Mouse (Mus musculus): ENCODE data around the gene Slc44a2. TPM values are rescaled to one million over a fixed set of nuclear protein-coding genes. Genes with fewer than 3 reads are reported as not detected.

Gene Slc44a2
- 71.0 and 76.3 TPM in 2 replicates for polyA plus RNA-seq (2014; fragmentation: Nextera tagmentation; extraction: Ambion mirVana)

DNA sequence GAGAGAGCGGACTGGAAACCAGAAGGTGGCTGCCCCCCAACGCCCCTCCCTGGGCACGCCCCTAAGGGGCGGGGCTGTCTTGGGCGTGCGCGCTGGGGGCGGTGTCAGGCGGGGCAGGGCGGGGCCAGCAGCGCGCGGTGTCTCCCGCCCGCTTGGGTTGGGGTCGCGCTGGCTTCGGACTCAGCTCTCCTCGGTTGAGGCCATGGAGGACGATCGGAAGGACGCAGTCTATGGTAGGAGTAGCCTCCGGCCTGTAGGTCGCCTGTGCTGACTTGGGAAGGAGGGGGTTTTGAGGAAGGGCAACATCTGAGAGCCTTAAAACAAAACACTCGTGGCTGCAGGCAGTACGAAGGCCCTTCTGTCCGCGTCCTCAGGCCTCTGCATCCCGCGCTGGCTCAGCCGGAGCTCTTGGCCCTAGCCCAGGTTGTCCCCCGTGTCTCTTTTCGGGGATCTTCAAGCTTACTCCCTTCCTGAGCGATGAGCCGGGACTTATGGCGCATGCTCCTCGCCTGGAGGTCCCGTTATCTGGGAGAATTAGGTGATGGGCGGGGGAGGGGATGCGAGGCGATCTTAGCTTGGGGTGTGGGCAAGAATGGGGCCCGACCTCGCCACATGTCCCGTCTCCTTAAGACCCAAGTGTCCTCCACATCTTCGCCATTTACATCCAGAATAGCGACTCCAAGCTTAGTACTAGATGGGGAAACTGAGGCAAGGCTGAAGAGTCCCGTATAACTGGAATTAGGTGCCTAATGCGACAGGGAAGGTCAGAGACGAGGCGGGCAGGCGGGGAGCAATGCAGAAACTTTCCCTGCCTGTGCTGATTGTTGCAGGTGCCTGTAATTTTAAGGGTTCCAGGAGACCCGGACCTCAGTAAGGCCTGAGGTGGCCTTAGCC is at the start of gene Slc44a2:
TSS of gene Slc44a2 (plus strand) at position 80 of the 894 bp plus-strand sequence.
- DNase-seq (ENCODE audit: low spot score) (peak; percentile 96), ATAC-seq (replicated peaks; ENCODE audit: low FRiP score) (peak; percentile 95)
- Histone ChIP-seq H3K4me1 (replicated peaks; ENCODE audit: control insufficient read depth, insufficient read depth, low read length) (peaks cover 7% of the 10 kb centered on the region; the same call in 1 of the 2 replicates), H3K36me3 (ENCODE audit: control insufficient read depth, insufficient read depth, low read length) (no peaks in the 10 kb centered on the region), H3K27me3 (ENCODE audit: control insufficient read depth, insufficient read depth, low read length) (no peaks in the 10 kb centered on the region), H3K9ac (ENCODE audit: low read length) (peak within 1 kb of the TSS; percentile 79), H3K4me3 (ENCODE audit: low read depth, low read length) (peak within 1 kb of the TSS; percentile 67), H3K4me2 (ENCODE audit: low read depth, low read length, severe bottlenecking) (peak within 1 kb of the TSS; percentile 90), H3K9me3 (ENCODE audit: control insufficient read depth, low read length) (no peaks in the 10 kb centered on the region), H3K27ac (ENCODE audit: low read depth, low read length) (no peak within 1 kb of the TSS)
- under 1% methylated on average over 52 of the region's 52 CpGs for WGBS

DNA sequence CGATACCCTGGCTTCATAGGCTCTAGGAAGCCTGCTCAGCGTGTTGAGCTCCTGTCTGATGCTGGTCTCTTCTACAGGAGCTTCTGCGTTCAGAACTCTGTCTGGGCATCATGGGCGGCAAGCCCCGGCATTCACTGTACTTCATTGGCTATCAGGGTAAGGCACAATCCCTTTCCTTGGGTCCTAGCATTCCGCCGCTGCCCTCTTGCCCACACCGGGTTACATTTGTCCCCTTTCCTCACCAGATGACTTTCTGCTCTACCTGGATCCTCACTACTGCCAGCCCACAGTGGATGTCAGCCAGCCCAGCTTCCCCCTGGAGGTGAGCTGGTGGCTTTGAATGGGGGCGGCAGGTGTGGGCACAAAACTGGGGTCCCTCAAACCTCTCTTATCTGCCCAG is 48.1 kb upstream of the Slc44a2 start:
- Histone ChIP-seq H3K27me3 (ENCODE audit: control insufficient read depth, insufficient read depth, low read length) (no peaks in the 10 kb centered on the region), H3K9me3 (ENCODE audit: control insufficient read depth, low read length) (no peaks in the 10 kb centered on the region), H3K36me3 (ENCODE audit: control insufficient read depth, insufficient read depth, low read length) (peaks cover 49% of the 10 kb centered on the region), H3K4me1 (replicated peaks; ENCODE audit: control insufficient read depth, insufficient read depth, low read length) (no peaks in the 10 kb centered on the region), H3K4me3 (ENCODE audit: low read depth, low read length) (no peak overlapping the region), H3K27ac (ENCODE audit: low read depth, low read length) (no peak overlapping the region), H3K9ac (ENCODE audit: low read length) (no peak overlapping the region), H3K4me2 (ENCODE audit: low read depth, low read length, severe bottlenecking) (no peak overlapping the region)
- ATAC-seq (replicated peaks; ENCODE audit: low FRiP score) (no peak), DNase-seq (ENCODE audit: low spot score) (no peak)
- WGBS = 92% methylated on average over 9 of the region's 9 CpGs

DNA sequence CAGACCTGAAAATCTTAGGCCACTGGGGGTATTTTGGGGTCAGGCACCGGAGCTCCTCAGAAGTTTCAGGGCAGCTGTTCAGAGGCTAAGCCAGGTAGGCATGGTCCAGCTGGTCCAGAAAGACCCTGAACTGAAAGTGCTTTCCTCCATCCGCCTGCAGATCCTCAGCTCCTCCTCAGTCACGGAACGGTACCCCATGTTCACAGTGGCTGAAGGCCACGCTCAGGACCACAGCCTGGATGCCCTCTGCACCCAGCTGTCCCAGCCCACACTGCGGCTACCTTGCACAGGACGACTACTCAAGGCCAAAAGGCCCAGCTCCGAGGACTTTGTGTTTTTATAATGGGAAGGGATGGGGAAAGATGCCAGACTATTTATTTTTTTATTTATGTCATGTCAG is 47.4 kb upstream of the Slc44a2 start:
- WGBS = 87% methylated on average over 8 of the region's 8 CpGs
- H3K36me3 ChIP-seq (ENCODE audit: control insufficient read depth, insufficient read depth, low read length) = peaks cover 49% of the 10 kb centered on the region
- H3K9ac ChIP-seq (ENCODE audit: low read length) = no peak overlapping the region
- ATAC-seq (replicated peaks; ENCODE audit: low FRiP score) (no peak), DNase-seq (ENCODE audit: low spot score) (no peak)
- no peaks in the 10 kb centered on the region for H3K4me1 ChIP-seq (replicated peaks; ENCODE audit: control insufficient read depth, insufficient read depth, low read length)
- H3K4me2 ChIP-seq (ENCODE audit: low read depth, low read length, severe bottlenecking) = no peak overlapping the region
- no peaks in the 10 kb centered on the region for H3K9me3 ChIP-seq (ENCODE audit: control insufficient read depth, low read length)
- no peak overlapping the region for H3K4me3 ChIP-seq (ENCODE audit: low read depth, low read length)
- no peaks in the 10 kb centered on the region for H3K27me3 ChIP-seq (ENCODE audit: control insufficient read depth, insufficient read depth, low read length)
- no peak overlapping the region for H3K27ac ChIP-seq (ENCODE audit: low read depth, low read length)

DNA sequence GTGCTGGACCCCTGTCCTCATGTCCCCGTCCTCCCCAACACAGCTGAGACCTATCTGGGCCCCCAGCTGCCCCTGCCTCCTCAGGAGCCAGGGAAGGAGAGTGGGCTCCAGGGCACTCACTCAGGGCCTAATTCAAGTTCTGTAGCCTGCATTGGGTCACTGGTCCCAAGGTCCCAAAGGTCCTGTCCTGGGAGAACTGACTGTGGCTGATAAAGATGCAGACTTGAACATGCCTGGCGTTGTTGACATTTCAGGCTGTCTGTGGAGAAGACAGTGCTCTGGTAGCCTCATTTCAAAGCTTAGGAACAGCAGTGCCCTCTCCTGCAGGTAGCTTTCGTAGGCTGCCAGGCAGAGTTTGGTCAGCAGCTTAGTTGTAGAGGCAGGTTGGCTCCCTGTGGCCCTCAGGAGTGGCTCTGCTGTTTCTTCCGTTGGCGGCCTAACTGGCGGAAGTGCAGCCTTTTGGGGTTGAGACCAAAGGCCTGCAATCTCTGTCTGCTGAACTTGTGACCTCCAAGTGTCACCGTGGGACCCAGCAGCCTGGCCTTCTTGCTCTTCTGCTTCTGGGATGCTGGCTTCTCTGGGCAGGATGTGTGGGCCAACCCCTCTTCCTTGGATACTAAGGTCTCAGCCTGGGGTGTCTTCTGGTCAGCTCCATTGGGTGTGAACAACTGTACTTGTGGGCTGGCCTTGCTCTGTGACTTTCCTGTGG is 46.8 kb upstream of the Slc44a2 start:
- H3K4me3 ChIP-seq (ENCODE audit: low read depth, low read length) = no peak overlapping the region
- H3K9ac ChIP-seq (ENCODE audit: low read length) = no peak overlapping the region
- H3K9me3 ChIP-seq (ENCODE audit: control insufficient read depth, low read length) = no peaks in the 10 kb centered on the region
- H3K27ac ChIP-seq (ENCODE audit: low read depth, low read length) = no peak overlapping the region
- DNase-seq (ENCODE audit: low spot score) = no peak
- no peaks in the 10 kb centered on the region for H3K27me3 ChIP-seq (ENCODE audit: control insufficient read depth, insufficient read depth, low read length)
- no peak overlapping the region for H3K4me2 ChIP-seq (ENCODE audit: low read depth, low read length, severe bottlenecking)
- no peak for ATAC-seq (replicated peaks; ENCODE audit: low FRiP score)
- no peaks in the 10 kb centered on the region for H3K4me1 ChIP-seq (replicated peaks; ENCODE audit: control insufficient read depth, insufficient read depth, low read length)
- WGBS = 85% methylated on average over 7 of the region's 7 CpGs
- peaks cover 48% of the 10 kb centered on the region for H3K36me3 ChIP-seq (ENCODE audit: control insufficient read depth, insufficient read depth, low read length)

DNA sequence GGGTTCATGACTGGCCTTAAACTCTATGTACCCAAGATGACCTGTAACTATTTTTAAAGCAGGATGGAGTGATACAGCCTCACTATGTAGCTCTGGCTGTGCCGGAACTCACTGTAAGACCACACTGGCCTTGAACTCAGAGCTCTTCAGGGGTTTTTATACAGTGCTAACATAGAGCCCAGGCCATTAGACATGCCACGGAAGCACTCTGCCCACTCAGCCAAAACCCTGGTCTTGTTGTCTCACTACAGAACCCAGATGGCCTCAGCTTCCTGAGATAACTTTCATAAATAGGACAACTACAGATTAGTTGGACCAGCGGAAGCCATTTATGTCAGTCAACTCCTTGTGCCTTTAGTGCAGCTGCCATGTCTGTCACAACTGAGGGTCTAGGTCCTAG is 46.2 kb upstream of the Slc44a2 start:
- no peak overlapping the region for H3K4me2 ChIP-seq (ENCODE audit: low read depth, low read length, severe bottlenecking)
- WGBS = 97% methylated on average over 3 of the region's 3 CpGs
- no peaks in the 10 kb centered on the region for H3K9me3 ChIP-seq (ENCODE audit: control insufficient read depth, low read length)
- no peaks in the 10 kb centered on the region for H3K27me3 ChIP-seq (ENCODE audit: control insufficient read depth, insufficient read depth, low read length)
- no peak overlapping the region for H3K27ac ChIP-seq (ENCODE audit: low read depth, low read length)
- no peak overlapping the region for H3K4me3 ChIP-seq (ENCODE audit: low read depth, low read length)
- H3K9ac ChIP-seq (ENCODE audit: low read length) = no peak overlapping the region
- H3K36me3 ChIP-seq (ENCODE audit: control insufficient read depth, insufficient read depth, low read length) = peaks cover 47% of the 10 kb centered on the region
- DNase-seq (ENCODE audit: low spot score) (no peak), ATAC-seq (replicated peaks; ENCODE audit: low FRiP score) (no peak)
- no peaks in the 10 kb centered on the region for H3K4me1 ChIP-seq (replicated peaks; ENCODE audit: control insufficient read depth, insufficient read depth, low read length)

DNA sequence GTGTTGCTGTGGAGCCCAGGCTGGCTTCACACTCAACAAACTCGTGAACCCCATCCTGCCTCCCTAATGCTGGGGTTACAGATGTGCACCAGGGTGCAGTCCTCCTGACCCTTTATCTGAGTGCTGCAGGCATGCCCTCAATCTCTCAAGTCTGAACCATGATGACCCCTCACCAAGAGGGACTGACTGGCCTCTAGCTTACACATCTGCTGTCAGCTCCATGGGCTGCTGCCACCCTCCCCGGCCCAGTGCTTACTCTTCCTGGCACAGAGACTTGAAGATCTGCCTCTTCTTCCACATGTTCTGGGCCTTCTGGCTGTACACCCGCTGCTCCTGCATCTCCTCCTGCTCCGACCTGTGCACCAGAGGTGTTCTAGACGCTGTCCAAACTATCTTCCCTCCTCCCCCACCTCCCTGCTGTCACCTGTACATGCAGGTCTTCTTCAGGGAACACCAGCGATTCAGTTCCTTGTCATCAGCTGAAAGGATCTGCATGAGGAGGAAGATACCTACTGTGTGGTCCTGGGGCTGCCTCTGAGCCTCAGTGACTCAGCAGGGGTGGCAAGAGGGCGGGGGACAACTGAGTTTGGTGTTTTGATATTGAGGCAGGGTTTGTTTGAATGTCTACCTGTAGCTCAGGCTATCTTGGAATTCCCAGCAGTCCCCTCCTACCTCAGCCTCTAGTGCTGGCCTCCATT is 45.3 kb upstream of the Slc44a2 start:
- H3K4me2 ChIP-seq (ENCODE audit: low read depth, low read length, severe bottlenecking) = no peak overlapping the region
- H3K9ac ChIP-seq (ENCODE audit: low read length) = no peak overlapping the region
- H3K27me3 ChIP-seq (ENCODE audit: control insufficient read depth, insufficient read depth, low read length) = no peaks in the 10 kb centered on the region
- peaks cover 44% of the 10 kb centered on the region for H3K36me3 ChIP-seq (ENCODE audit: control insufficient read depth, insufficient read depth, low read length)
- H3K4me1 ChIP-seq (replicated peaks; ENCODE audit: control insufficient read depth, insufficient read depth, low read length) = no peaks in the 10 kb centered on the region
- 86% methylated on average over 7 of the region's 7 CpGs for WGBS
- ATAC-seq (replicated peaks; ENCODE audit: low FRiP score) = no peak
- H3K9me3 ChIP-seq (ENCODE audit: control insufficient read depth, low read length) = no peaks in the 10 kb centered on the region
- H3K4me3 ChIP-seq (ENCODE audit: low read depth, low read length) = no peak overlapping the region
- no peak overlapping the region for H3K27ac ChIP-seq (ENCODE audit: low read depth, low read length)
- DNase-seq (ENCODE audit: low spot score) = no peak

DNA sequence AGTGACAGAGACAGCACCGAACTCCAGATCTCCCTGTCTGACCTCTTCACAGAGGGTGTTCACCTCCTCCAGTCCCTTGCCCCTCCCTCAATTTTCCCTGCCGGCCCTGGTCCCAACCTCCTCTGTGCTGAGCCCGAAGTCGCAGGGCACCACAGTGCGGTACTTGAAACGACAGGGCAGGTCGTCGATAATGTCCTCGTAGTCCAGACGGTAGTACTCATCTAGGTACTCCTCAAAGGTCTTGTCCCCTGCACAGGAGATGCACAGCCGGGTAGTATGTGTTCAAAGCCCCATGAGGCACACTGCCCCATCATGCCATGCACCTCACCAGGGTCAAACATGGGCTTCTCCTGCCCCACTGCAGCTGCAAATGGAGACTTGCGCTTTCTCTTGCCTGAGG is 44.8 kb upstream of the Slc44a2 start:
- no peak for DNase-seq (ENCODE audit: low spot score)
- Histone ChIP-seq H3K9ac (ENCODE audit: low read length) (no peak overlapping the region), H3K9me3 (ENCODE audit: control insufficient read depth, low read length) (no peaks in the 10 kb centered on the region), H3K4me2 (ENCODE audit: low read depth, low read length, severe bottlenecking) (no peak overlapping the region), H3K27me3 (ENCODE audit: control insufficient read depth, insufficient read depth, low read length) (no peaks in the 10 kb centered on the region), H3K4me3 (ENCODE audit: low read depth, low read length) (no peak overlapping the region), H3K36me3 (ENCODE audit: control insufficient read depth, insufficient read depth, low read length) (peaks cover 44% of the 10 kb centered on the region), H3K27ac (ENCODE audit: low read depth, low read length) (no peak overlapping the region), H3K4me1 (replicated peaks; ENCODE audit: control insufficient read depth, insufficient read depth, low read length) (no peaks in the 10 kb centered on the region)
- no peak for ATAC-seq (replicated peaks; ENCODE audit: low FRiP score)
- WGBS = 90% methylated on average over 12 of the region's 12 CpGs

DNA sequence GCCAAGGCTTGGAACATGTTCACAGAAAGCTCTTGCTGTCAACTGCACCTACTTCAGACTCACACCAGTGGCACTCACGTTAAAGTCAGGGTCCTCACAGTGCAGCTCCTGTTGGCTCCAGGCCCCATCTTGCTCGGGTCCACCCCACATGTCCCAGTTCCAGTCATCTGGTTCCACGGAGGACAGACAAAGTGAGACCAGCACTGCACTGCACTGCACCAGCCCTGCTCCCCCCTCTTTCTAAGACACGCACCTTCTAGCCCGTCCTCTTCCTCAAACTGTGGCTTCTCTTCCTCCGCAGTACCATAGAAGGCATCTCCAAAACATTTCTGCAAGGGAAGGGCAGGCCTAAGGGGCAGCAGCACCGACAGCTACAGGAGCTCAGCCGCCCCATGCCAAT is 44.2 kb upstream of the Slc44a2 start:
- Histone ChIP-seq H3K4me3 (ENCODE audit: low read depth, low read length) (no peak overlapping the region), H3K36me3 (ENCODE audit: control insufficient read depth, insufficient read depth, low read length) (peaks cover 39% of the 10 kb centered on the region), H3K27ac (ENCODE audit: low read depth, low read length) (no peak overlapping the region), H3K9me3 (ENCODE audit: control insufficient read depth, low read length) (no peaks in the 10 kb centered on the region), H3K4me2 (ENCODE audit: low read depth, low read length, severe bottlenecking) (no peak overlapping the region), H3K27me3 (ENCODE audit: control insufficient read depth, insufficient read depth, low read length) (no peaks in the 10 kb centered on the region), H3K9ac (ENCODE audit: low read length) (no peak overlapping the region), H3K4me1 (replicated peaks; ENCODE audit: control insufficient read depth, insufficient read depth, low read length) (no peaks in the 10 kb centered on the region)
- ATAC-seq (replicated peaks; ENCODE audit: low FRiP score) = no peak
- no peak for DNase-seq (ENCODE audit: low spot score)
- 91% methylated on average over 8 of the region's 8 CpGs for WGBS
